Mouse (Mus musculus) naive thymus-derived CD4-positive, alpha-beta T cell, adult 5 months (primary cell): ENCODE measurements around the gene Esrrg. TPM values are rescaled to one million over a fixed set of nuclear protein-coding genes. Genes with fewer than 3 reads are reported as not detected.

Experiments used
- polyA plus RNA-seq: library from polyadenylated mRNA; unstranded; fragments of 100-300 nt; shearing (Covaris generic); gene quantifications from one replicate; pipeline ENCODE4 v1.2.1, GENCODE M21; 2017

Esrrg gene
- polyA plus RNA-seq, result not detected

DNA sequence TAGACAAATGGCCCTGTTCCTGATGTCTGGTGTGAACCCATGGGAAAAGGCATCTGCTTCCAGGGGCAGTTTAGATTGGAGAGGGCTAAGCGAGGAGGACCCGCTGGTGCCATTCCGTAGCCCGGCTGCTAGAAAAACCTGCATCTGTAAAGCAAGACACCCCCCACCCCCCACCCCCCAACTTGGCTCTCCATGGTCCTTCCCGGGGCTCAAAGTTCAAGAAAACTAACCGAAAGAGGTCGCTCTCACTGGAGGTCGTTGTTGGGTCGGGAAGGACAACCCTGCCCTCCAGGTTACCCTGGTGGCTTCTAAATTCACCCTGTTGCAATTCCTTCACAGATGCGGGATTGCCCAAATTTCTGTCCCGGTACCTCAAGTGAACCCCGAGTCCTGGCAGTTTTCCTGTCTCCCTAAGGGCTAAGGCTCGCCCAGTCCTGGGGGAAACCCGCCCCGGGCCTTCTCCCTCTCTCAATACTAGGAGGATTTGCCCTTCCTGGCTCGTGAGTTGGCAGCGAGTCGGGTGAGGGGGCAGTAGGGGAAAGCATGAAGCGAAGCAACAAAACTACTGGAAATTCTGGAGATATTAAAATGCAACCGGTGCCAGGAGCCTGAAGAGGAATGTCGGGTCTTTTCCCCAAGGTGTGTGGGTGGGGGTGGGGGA lies at the start of gene Esrrg:
Gene Esrrg (plus strand): TSS at position 531 of the 661 bp plus-strand sequence.

DNA sequence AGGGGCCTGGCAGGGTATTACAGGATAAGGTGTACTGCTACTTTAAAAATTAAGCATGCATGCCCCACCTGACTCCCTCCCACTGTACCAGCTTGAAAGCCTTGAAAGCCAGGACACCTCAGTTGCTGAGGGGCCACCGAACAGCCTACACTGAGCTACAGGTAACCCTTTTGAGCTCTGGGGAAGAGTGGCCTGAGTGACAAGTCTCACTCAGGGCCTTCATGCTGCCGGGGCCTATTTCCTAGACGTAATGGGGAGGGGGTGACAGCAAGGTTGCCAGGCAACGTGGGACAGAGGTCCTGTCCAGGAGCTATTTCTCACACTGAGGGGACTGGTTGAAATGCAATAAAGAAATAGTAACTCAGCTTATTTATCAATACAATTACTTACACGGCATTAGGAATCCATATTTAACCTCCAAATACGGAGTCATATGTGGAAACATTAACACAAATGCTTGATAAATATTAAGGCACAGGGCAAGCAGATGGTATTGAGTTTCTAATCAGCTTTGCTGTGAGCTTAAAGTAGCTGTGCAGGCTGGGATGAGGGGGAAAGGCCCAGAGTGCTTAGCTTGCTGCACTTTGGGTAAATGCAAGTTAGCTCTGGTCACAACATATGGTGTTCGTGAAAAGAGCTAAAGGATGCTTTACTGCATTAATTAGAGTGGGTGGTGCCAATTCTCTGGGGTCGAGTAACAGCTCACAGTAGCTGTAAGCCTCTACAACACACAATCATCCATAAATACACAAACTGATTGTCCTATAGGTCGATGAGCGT lies 653.5 kb downstream of the Esrrg start, which contains the start of gene Ush2a:
Gene Ush2a (plus strand): TSS at position 121 of the 780 bp plus-strand sequence.

